Mouse (Mus musculus) embryo, embryonic 11.5 days (tissue): ENCODE data around the gene Dclk1.

Source experiments
- DNase-seq: peaks from one replicate; pipeline ENCODE4 v3.0.0-alpha.2; 2012; ENCODE audit warnings: low read depth, low spot score

The Dclk1 gene

DNA sequence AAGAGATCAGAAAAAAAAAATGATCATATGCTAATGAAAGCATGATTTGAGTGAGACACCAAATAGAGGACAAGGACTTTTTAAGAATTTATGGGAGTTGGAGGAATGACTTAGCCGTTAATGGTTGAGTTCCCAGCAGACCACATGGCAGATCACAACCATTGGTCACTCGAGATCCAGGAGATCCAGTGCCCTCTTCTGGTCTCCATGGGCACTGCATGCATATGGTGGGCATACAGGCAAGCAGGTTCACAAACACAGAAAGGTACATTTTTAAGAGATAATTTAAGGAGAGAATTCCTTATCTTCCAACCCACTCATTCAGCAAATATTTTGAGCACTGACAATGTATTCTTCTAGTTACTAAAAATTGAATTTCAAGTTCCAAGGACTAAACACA, 207.0 kb downstream of the Dclk1 start:
- no peak for DNase-seq

- DNase-seq: no peak
Measured at GRCm38 (mm10) chr3:55451035-55451434, 208.9 kb downstream of the Dclk1 start.

GRCm38 (mm10) chr3:55451877-55452276, 209.7 kb downstream of the Dclk1 start:
- DNase-seq: no peak

- no peak for DNase-seq
Measured at GRCm38 (mm10) chr3:55452464-55452863, 210.3 kb downstream of the Dclk1 start.

GRCm38 (mm10) chr3:55461092-55461491, 218.9 kb downstream of the Dclk1 start:
- DNase-seq: no peak

DNA sequence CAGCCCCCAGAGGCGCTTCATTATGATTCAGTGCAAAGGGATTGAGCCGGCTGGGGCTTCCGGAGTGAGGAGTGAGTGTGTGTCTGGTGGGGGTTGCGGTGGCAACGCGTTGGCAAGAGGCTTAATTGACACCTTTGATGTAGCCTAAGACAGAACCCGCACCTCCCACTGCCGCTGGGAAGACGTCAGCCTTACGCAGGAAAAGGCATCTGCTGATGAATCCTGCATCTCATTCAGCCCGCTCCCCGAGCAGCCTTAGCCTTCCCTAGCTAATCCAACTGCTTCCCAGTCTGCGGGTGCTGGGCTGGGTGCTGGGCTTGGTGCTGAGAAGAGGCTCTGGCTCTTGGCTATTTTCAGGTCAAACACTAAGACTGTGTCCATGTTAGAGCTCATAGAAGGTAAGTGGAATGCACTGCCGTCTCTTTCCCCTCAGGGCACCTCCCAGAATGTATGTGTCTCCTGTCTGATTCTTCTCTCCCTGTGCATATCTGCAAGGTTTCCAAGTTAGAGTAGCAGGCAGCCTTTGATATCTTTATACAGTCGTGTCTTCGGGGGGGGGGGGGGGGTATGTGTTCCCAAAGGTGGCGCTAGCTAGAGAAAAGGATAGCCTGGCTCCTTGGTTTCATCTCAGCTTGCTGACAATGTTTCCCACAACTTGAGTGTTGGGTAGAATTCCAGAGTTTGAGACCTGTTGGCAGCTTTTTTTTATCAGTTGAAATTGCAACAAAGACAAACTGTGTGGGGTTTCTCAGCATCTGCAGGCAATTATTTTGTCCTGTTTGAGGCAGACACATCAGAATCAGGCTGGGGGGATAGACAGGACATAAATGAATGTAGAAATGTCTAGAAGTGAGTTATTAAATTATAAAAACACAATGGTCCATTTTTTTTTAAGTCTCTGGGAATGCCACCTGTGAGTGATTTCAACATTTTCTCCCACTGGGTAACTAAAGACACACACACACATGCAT, 219.8 kb downstream of the Dclk1 start:
- no peak for DNase-seq

GRCm38 (mm10) chr3:55462904-55463668, 220.9 kb downstream of the Dclk1 start:
- DNase-seq: no peak

DNA sequence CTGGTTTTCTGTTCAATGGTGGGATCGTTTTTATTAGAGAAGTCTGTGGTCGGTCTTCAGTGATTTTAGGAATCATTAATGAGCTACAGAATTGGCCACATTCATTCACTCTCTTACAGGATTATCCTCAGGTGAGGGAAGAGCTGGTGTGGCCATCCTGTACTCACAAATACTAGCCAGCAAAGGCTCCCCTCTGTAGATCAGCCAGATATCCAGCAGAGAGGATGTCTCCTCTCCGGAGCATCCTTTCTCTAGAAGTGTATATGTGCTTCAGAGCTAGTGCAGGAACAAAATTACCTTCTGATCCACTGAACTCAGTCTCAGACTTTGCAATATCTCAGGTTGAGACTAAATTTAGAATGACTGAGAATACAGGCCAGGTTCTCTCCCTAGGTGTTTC, 222.1 kb downstream of the Dclk1 start:
- DNase-seq: no peak

DNA sequence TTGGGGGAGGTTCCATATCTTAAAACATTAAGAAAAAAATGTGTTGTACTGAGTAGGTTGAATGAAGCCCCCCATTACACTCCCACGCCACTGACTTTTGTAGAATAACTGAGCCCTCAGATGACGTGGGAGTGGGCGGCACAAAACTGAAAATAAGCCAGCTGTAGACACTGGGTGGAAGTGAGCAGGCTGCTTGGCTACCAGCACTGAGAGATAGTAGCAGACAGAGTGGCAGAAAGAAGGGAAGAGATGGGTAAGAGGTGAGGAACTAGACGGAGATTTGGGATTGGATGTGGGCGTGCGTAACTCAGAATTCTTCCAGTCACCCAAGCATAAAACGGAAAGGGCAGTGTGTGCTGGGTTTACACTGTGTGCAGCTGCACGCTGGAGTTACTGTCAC, 223.6 kb downstream of the Dclk1 start:
- no peak for DNase-seq

GRCm38 (mm10) chr3:55466348-55466747, 224.2 kb downstream of the Dclk1 start:
- no peak for DNase-seq

- no peak for DNase-seq
Measured at GRCm38 (mm10) chr3:55472110-55472509, 229.9 kb downstream of the Dclk1 start, which contains the start of gene Gm21954. Gm21954 (minus strand) TSS chr3:55472210.

DNA sequence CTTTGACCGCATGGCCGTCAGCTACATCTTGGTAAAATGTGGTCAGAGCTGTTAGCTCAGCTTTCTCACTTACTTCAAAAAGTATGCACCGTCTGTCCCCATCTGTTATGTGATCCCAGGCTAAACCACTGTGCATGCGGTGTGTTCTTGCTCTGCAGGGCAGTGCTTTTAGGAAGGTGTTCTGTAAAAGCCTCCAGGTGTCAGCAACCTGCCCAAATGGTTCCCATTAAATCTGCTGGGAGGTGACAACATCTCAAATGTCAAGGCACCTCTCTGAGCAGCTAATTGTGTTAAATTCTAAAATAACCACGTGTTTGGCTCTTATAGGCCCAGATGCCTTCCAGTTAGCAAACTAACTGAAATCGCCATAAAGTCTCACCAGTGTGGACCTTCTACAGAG, 231.0 kb downstream of the Dclk1 start:
- DNase-seq: no peak

DNA sequence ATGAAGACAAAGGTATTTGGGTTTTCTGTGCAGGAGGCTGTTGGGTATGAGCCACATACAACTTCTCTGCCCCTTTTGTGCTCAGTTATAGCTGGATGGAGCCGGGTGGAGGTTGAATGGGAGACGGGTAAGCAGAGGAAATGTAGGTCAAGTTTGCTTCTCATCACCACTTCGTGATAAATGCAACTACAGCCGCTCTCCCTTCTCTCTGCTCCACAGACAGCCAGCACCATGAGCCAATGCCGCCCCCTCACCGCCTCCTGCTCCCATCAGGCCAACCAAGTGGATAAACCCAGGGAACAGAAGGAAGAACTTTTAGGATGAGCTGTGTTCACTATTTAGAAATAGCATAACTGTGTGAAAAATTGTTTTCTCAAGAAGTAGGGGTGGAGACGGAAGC, 234.5 kb downstream of the Dclk1 start:
- DNase-seq: no peak

- DNase-seq: no peak
Measured at GRCm38 (mm10) chr3:55479306-55479705, 237.1 kb downstream of the Dclk1 start.

DNA sequence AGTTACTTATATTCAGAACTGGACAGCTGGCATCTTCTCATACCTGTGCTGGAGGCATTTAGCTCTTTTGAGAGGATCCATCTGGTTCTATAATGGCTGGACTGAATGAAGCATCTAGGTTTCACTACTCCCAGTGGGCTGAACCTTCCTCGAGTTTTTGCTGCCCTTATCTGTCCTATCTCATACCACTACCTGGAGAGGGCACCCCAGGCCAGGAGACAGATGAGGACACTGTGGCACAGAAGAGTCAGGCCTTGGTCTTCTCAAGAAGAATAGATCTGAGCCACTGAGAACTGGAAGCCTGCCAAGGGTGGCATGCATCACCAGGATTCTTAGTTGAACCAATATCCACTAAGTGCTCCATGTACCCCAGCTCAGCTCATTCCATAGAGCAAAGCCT, 239.0 kb downstream of the Dclk1 start:
- DNase-seq: no peak

DNA sequence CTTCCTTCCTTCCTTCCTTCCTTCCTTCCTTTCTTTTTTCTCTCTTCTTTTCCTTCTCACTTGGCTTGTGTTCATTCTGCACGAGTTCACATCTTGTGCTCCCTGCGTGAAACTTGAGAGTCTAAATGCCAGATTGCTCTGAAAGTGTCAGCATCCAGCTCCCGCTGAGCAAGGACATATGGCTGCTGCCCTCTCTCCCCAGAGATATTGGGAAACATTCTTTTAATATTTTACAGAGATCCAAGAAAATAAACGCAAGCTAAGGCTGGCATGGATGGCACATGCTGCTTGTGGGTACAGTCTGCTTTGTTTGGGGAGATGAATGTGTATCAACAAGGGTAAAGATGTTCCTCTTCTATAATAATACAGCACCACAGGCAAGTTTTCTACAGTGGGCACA, 241.2 kb downstream of the Dclk1 start:
- no peak for DNase-seq

DNA sequence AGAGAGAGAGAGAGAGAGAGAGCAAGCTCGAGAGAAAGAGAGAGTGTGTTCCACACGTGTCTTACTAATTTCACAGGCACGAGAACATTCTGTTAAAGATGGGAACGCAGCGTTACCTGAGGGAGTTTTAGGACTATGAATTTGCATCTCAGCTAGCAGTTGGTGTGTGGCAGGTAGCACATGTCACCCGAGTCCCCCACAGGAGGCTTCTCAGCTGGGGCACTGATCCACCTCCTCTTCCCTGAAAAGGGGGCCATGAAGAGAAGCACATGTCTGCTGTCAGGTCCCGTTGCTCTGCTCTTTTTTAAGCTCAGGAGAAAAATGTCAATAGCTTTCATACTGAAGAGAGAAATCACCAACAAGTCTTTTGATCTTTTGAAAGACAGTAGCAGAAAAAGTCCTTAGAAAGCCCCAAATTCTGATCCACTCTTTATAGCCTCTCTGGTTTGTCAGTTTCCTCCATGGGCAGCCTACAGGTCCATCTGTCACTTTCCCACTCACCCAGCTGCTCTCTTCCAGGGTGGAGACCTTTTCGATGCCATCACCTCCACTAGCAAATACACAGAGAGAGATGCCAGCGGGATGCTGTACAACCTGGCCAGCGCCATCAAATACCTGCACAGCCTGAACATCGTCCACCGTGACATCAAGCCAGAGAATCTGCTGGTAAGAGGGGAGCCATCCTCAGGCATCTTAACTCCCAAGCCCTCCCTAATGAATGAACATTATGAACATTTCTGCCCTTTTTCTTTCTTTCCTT, 247.2 kb downstream of the Dclk1 start:
- no peak for DNase-seq

GRCm38 (mm10) chr3:55492021-55492420, 249.9 kb downstream of the Dclk1 start:
- DNase-seq: no peak

DNA sequence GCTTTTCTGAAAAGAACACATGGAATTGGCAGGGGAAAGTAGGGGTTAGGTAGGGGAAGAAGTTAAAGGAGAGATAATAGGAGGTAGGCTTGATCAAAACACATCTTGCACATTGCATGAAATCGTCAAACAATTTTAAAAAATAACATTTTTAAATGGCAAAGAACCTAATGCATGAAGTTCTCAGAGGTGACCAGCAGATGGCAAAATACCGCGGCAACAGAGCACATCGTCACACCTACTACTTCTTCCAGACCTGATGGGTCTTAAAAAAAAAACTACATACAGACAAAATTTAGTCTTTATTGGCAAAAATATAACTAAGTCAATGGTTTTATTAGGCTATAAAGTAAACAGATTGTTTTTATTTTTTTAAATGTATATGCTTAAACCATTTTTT, 252.2 kb downstream of the Dclk1 start:
- DNase-seq: no peak

DNA sequence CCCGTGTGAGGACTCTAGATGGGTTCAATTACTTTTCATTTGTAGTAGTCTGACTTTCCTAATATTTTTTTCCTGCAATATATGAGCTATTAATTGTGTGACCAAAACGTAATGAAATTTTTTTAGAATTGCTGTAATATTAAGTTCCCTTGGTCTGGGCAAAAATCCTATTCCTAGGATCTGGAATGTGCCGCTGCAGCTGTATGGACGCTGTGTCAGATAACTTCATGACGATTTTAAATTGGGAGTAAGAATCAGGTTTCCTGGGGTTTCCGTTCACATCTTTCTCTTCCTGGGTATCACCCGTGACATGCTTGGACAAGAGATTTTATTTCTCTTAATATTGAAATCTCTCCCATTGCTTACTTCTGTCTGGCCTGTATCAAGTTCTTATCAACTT, 253.1 kb downstream of the Dclk1 start:
- DNase-seq: no peak

GRCm38 (mm10) chr3:55495866-55496265, 253.7 kb downstream of the Dclk1 start:
- no peak for DNase-seq

DNA sequence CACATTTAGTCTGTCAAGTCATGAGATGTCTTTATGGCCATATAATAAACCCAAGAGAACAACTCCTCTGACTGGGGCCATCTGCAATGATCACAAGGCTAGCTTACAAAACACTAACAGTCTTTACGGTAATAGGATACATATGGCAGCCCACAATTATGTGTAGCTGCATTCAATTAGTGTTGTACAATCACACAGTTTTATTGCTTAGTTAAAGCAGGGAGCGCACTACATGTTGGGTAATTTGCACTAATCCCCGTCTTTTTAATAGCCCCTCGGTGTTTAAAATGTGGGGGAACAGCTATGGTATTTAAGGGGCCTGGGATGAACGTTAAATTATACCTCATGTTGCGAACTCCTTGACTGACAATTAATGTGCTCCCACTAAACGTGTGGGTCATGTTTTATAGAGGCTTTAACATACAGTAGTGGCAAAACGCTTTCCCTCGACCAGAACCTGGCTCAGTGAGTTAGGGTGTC, 254.3 kb downstream of the Dclk1 start:
- DNase-seq: no peak
